Mouse (Mus musculus): ENCODE results near the gene Pcgf1. TPM values are rescaled to one million over a fixed set of nuclear protein-coding genes. Genes with fewer than 3 reads are reported as not detected.

The Pcgf1 gene
- total RNA-seq, 2 experiments from 2014 or later, result 6.7 to 7.1 TPM

- no peak for DNase-seq
Measured at GRCm38 (mm10) chr6:83065995-83066394, 11.7 kb upstream of the Pcgf1 start.

DNA sequence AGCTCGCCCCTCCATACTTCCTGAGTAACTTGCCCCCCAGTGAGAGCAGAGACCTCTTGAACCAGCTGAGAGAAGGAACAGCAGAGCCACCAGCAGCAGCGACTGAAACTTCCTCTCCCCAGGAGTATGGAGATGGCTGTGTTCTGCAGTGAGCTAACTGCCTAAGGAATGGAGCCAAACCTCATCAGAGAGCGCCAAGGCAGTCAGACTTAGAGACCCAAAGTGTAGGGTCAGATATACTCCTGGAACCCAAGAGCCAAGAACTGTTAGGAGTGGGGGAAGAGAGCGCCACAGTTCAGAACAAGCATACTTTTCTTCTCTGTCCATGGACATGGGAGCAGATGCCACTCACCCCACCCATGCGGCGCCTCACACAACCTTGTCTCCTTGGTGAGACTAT, 11.2 kb upstream of the Pcgf1 start:
- no peak for DNase-seq

GRCm38 (mm10) chr6:83068221-83068620, 9.4 kb upstream of the Pcgf1 start:
- no peak for DNase-seq

DNA sequence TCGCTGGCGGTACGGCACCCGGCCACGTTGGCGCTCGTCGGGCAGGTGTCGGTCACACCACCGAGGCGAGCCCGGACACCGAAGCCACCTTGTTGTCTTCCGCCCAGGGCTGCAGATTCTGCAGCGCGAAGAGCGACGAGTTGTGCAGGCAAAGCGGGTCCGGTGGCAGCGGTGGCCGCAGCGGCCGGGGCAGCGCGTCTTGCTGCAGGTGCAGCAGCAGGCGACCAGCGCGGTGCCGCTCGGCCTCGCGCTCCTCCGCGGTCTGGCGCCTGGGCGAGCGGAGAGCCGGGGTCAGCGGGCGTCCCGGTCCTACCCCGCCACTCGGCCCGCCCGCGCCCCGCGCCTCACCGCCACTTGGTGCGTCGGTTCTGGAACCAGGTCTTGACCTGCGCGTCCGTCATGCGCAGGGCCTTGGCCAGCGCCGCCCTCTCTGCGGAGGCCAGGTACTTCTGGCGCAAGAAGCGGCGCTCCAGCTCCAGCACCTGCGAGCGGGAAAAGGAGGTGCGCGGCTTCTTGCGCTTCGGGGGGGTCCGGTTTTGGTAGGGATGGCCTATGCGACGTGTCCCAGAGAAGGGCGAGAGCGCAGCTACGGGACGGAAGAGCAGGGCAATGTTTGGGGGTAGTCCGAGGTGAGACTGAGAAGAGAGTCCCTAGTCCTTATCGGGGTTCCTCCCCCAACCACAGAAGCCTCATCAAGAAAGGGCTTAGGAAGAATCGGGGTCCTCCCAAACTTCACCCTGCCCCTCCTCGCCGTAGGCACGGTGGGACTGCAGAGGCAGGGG, 8.8 kb upstream of the Pcgf1 start:
- no peak for DNase-seq

GRCm38 (mm10) chr6:83069488-83070246, 8.0 kb upstream of the Pcgf1 start:
- DNase-seq, result no peak

GRCm38 (mm10) chr6:83070247-83070310, 7.6 kb upstream of the Pcgf1 start, which contains the start of gene Tlx2:
Gene Tlx2, minus strand, starts transcription at chr6:83070293.
- DNase-seq, result no peak

- DNase-seq, result no peak
Measured at GRCm38 (mm10) chr6:83070311-83071219, 7.1 kb upstream of the Pcgf1 start.

DNA sequence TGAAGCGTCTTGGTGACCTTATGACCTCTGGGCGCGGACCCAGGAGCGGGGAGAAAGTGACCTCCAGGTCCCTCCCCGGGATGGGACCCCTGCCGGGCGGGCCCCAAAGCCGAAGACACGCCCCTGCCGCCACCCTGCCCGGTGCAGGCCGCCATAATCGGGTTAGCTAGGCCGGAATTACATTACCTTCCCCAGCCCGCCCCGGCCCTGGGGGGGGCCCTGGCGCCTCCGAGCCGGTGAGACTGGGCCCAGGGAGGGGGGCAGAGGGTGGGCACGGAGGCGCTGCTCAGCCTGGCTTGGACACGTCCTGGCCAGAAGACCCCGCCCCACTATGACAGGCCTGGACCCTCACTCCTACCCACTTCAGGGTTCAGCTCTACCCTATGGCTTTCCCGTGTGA, 6.4 kb upstream of the Pcgf1 start:
- no peak for DNase-seq

DNA sequence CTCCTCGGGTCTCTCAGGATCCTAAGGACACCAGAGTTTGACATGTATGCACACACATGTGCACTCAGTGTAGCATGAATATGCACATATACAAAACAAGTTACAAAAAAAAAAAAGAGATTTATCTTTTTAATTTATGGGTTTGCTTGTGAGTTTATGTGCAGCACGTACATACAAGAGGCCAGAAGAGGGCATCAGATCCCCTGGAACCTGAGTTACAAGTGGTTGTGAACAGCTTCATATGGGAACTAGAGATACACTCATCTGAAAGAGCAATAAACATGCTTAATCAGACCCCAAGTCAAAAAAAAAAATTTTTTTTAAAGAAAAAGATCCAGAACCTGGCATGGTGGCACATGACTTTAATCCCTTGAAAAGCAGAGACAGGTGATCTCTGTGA, 2.7 kb upstream of the Pcgf1 start:
- no peak for DNase-seq

GRCm38 (mm10) chr6:83078324-83078858, 722 bp downstream of the Pcgf1 start:
- DNase-seq, result peak; percentile 97

DNA sequence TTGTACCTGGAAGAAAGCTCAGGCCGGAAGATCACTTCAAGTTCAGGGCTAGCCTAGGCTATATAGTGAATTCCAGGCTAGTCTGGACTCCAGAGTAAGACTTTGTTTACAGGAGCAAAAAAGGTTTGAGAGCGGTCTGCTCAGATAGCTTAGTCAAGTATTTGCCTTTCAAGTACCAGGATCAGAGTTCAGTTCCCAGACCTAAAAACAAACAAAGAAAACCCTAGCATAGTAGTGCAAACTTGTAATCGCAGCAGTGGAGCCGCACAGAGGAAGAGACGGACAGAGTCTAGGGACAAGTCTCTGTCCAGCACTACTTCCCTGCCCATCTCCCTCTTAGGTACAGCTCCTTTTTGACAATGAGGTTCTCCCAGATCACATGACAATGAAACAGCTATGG, 2.5 kb downstream of the Pcgf1 start:
- no peak for DNase-seq

- DNase-seq, result no peak
Measured at GRCm38 (mm10) chr6:83083497-83083896, 5.8 kb downstream of the Pcgf1 start.

GRCm38 (mm10) chr6:83084477-83084876, 6.8 kb downstream of the Pcgf1 start:
- DNase-seq, result no peak

DNA sequence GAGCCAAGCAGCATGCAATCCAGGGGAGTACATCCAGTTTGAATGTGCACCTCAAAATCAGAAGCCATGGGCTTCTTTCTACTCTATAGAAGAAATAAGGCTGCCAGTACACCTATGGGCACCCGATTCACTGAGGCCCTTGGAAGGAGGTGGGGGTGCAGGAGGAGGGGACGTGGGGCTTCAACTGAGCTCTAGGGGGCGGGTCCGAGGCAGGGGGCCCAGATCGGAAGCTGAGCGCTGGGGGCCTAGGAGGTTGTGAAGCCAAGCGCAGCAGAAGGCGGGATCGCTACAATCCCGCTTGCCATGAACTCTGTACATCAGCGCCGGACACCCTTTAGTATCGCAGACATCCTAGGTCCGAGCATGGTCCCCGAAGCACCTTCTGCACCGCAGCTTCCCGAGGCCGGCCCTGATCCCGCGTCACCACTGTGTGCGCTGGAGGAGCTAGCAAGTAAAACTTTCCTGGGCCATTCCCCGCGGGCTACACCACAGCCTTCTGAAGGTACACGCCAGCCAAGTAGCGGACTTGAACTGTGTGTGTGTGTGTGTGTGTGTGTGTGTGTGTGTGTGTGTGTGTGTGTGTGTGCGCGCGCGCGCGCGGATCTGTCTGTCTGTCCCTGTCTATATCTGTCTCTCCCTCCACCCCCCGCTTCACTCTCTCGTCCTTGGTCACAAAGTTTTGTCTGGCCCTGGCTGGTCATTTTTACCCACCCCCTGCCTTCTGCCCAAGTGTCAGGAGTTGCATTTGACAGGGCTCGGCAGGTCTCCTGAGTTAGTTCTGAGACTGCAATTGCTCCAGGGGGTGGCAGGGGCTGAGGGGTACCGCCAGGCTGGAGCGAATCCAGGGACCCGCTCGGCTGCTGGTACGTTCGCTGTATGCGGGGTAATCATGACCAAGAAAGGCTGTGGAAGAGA, 8.7 kb downstream of the Pcgf1 start, which contains the start of gene Lbx2:
TSS of gene Lbx2 (plus strand) at position 247 of the 915 bp plus-strand sequence.
- no peak for DNase-seq

DNA sequence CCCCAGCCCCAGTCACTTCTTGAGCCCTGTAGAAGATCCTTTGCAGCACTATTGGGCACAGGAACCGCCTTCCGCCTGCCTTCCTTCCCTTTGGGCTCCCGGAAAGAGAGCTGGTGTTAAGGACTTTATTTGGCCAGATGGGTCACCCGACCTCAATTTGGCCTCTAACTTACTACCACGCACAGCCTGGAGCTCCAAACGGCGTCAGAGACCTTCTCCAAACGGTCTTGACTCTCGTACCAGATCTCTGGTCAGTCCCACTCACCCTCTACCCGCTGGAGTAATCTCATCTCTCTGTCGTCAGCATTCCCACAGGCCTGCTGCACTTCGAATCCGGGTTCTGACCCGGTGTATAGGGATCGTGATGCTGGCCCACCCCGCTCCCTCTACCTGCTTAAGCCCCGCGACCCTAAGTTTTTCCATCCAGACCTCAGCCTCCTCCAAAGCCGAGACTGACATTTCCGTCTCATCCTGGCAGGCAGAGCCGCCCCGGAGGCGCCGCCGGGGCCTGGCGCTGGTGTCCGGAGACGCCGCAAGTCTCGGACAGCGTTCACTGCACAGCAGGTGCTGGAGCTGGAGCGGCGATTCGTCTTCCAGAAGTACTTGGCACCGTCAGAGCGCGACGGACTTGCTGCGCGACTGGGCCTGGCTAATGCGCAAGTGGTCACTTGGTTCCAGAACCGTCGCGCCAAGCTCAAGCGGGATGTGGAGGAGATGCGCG, 9.7 kb downstream of the Pcgf1 start:
- DNase-seq, result peak; percentile 44

DNA sequence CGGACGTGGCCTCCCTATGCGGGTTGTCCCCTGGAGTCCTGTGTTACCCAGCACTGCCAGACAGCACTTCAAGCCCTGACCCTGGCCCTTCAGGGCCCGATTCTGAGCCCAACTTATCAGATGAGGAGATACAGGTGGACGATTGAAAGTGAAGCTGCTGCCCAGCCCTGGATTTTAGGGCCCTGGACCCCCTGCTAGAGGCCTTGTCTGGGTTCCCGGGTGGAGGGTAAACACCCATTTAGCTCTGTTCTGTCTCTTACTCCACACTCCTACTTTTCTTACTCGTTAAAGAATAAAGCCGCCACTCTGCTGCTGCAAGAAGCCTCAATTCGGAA, 10.2 kb downstream of the Pcgf1 start:
- DNase-seq, result no peak

- DNase-seq, result no peak
Measured at GRCm38 (mm10) chr6:83092416-83093127, 14.9 kb downstream of the Pcgf1 start.

DNA sequence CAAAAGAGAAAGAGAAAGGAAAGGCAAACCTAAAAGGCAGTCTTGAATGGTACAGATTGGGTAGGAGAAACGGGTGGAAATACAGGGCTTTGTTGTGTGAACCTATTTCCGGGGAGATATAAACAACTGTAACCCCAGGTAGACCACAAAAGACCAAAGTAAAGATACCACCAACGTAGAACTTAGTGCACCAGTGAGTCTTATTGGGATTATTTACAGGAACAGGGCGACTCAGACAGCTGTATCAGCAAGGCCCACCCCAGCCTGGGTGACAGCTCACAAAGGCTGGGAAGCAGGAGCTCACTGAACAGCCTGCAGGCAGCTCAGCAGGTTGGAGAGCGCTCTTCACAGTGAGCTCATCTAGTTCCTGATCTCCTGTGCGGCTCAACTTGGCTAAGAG, 18.3 kb downstream of the Pcgf1 start:
- no peak for DNase-seq

GRCm38 (mm10) chr6:83098411-83098810, 20.7 kb downstream of the Pcgf1 start:
- no peak for DNase-seq

GRCm38 (mm10) chr6:83101316-83101687, 23.6 kb downstream of the Pcgf1 start, which contains the start of the genes Ccdc142 and Gm42688:
Gene Ccdc142, plus strand, starts transcription at chr6:83101601.
Gene Gm42688, plus strand, starts transcription at chr6:83101617.
- DNase-seq, result peak; percentile 87

Data from gastrocnemius, postnatal 25 days (tissue).